Mouse (Mus musculus) spleen, postnatal 14 days (tissue): ENCODE measurements at regions not wholly inside any gene's neighbourhood (a gene's known extent, or its start where the extent isn't known, plus 50 kb on each side); places are given as distances from the start of the nearest gene placed in this dataset.
A peak's percentile ranks its signal among the peaks of the same experiment; 100 is the strongest.

Experiments used
- DNase-seq, 2 experiments: peaks; one replicate each; pipeline ENCODE4 v3.0.0; 2021 to 2022; ENCODE audit warnings: low spot score in 2 of 2

- DNase-seq, result no peak
These were observed 174.8 kb downstream of the Nfkbiz start for GRCm38 (mm10) chr16:55663946-55664345.

DNA sequence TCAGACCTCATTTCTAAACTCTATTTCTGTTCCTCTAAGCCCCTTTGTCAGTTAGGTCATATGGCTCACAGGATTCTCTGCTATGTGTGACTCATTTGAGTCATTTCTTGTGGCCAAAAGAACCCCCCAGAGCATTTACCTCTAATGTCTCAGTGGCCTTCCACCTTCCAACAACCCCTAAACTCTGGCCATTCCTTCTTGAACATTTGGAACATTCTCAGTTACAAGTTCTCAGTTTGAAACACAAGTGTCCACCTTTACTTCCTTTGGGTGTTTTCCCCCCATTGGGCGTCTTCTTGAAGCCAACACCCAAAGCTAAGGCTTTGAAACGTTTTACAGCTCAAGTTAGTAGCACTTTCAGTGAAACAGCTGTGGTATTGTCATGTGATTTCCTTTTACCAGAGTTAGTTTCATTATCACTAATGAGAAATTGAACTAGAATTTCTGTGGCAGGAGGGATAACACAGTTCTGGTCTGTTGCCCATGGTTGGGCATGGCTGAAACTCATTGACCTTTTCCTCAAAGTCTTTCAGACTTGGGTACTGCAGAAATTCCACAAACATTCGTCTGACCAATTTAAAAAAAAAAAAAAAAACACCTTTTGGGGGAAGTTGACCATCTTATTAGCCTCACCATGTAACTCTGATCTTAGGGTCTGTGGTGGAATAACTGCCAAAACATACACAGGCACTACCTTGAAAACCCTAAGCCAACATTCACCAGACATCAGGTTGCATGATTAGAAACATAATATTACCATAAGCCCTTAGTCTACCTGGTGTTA, 201.8 kb downstream of the Nfkbiz start:
- DNase-seq, result peak in 1 of 2 experiments; percentile 3

GRCm38 (mm10) chr16:55636224-55636623, 202.5 kb downstream of the Nfkbiz start:
- DNase-seq, result no peak

DNA sequence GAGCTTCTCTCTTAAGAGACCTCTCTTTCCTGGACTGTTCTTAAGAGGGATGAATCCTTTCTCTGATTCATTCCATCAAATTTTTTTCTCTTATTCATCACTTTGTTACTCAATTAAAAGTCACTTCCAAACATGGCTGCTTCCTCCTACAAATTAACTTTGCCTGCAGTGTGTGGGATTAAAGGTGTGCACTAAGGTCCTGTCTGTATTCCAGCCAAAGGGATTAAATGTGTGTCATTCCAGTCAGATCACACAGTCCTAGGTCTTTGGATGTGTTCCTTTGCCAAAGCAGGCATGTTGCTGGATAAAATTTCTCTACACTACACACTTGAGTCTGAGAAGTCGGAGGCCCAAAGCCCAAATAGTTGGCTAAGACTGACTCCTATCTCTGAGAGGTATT, 204.0 kb downstream of the Nfkbiz start:
- DNase-seq, result no peak

DNA sequence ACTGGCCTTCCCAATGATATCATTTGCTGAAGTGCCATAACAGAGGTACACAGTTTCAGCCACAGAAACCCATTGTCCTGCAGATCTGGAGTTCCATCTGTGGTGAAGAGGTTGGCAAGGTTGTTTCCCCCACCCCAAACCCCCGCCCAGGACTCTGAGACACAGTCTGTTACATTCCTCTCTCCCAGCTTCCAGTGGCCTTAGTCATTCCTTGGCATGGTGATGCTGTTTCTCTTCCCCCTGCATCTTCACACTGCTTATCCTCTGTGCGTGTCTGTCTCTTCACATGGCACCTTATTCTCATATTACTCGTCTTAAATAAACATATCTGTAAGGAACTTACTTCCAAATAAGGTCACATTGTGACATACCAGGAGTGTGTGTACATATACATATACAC, 206.5 kb downstream of the Nfkbiz start:
- DNase-seq, result no peak

DNA sequence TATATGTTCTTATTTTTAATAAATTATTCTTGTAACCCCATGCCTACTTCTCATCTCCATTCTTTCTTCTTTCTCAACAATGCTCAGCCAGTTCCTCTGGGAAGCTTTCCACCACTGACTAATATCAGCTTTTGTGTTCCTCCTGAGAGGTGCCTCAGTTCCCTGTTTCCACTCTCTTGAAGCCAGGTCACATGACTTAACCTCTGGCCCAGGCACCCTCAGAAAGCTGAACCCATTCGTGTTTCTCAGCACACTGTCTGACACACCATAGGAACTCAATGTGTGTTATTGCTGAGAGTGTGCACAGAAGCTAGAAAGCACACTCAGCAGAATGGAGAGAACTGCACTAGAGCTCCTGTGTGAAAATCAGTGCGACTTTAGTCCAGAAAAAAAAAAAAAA, 207.1 kb downstream of the Nfkbiz start:
- DNase-seq, result no peak

DNA sequence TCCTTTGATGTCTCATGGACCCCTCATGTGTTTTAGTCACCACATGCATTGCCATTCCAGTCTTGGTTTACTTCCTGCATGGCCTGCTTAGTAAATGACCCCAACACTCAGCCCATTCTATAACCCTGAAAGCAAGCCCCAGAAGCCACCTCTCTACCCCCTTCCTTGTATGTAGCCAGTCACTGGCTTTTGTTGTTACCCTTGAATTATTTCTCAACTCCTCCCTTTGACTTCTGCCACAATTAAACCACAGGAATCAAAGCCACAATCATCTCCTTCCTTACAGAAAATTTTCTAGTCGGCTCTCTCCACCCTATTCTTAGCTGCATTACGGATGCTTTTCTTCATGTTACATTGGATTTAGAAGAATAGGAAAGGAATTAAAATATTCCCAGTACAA, 207.7 kb downstream of the Nfkbiz start:
- DNase-seq, result no peak

- DNase-seq, result no peak
These were observed 211.2 kb downstream of the Nfkbiz start for GRCm38 (mm10) chr16:55627531-55627930.

DNA sequence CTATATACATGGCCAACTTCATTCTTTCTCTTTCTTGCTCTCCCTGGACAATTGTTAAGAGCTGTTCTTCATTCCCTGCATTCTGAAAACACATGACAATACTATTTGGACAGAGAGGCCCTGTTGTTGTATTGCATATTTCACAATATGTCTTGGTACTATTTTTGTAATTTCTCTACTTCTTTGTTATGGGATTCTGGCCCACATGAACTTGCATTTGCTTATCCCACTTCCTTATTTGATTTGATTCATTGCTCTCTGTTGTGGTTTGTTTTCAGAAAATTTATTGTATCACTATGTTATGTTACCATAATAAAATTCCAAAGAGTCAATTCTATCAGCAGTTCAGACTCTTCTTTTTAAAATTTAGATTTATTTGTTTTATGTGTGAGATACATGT, 215.3 kb downstream of the Nfkbiz start:
- DNase-seq, result no peak

DNA sequence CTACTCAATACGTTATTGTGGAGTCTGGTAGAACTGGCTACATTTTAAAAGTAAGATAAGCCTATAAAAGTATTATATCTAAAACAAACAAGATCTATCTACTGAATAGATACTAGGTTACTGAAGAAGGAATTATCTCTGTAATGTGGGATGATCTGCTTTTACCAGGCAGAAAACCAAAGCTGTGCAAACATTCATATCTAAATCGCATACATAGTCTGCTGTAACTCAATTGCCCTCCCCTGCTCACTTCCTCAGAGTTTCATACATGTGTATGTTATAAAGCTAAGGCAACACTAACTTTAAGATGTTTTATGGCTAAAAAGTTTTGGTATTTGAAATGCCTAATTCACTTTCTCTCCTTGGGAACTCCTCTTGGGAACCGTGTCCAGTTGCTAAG, 219.0 kb downstream of the Nfkbiz start:
- DNase-seq, result no peak

GRCm38 (mm10) chr16:55617958-55618357, 220.7 kb downstream of the Nfkbiz start:
- DNase-seq, result no peak

- no peak for DNase-seq
These were observed 221.2 kb downstream of the Nfkbiz start for GRCm38 (mm10) chr16:55617506-55617905.

DNA sequence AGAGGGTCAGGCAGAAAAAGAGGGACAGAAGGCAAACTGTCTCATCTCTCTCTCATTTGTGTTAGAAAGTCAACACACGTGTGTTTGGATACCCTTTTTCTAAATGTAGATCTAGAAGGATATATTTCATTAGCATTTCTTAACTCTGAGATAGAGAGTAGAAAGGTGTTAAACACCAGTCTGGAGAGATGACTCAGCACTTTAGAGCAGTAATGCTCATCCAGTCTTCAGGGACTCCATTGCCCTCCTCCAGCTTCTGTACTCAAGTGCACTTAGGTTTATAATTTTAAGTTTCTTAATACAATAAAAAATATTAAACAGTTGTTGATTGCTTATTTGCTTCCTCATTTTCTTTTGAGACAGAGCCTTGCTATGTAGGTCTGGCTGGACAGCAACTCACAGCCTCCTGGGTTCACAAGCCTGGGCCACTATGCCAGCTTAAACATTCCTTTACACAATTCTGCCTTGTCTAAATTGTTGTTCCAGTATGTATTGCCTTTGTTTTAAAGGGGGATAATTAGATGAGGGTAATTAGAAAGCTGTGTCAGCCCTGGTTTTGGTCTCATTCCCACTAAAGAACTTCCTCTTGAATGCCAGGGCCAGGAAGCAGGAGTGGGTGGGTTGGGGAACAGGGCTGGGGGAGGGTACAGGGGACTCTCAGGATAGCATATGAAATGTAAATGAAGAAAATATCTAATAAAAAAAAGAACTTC, 222.1 kb downstream of the Nfkbiz start:
- no peak for DNase-seq

DNA sequence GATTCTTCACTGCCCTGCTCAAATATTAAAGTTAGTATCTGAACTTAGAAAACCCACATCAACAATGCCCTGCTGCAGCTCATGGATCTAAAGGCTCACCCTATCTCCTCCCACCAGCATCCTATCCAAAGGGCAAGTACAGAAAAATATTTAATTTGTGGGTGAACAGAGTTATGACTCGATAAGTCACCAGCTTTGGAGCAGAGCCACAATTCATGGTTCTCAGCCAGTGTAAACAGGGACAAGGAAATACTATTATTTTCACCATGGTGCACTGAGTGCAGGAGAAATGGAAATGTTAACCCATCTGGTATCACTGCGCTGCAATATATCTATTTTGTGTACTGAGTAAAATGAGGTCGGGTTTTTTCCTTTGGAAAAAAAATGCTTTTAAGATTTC, 225.8 kb downstream of the Nfkbiz start:
- no peak for DNase-seq

GRCm38 (mm10) chr16:55612001-55612400, 226.7 kb downstream of the Nfkbiz start:
- DNase-seq, result no peak

GRCm38 (mm10) chr16:55611172-55611571, 227.5 kb downstream of the Nfkbiz start:
- no peak for DNase-seq

DNA sequence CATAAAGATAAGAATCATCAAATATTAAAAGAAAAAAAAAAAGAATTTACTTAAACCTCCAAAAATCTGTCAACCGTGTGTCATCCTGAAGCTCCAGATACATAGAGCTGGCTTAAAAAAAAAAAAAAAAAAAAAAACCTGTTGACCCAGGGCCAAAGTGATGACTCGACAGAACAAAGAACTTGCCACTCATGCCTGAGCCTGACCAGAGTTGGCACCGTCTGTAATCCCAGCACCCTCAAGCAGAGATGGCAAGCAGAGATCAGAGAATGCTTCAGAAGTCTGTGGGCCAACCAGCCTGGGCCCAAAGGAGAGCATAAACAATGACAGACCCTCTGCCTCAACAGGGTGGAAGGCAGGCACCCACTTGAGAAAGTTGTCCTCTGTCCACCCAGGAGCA, 230.3 kb downstream of the Nfkbiz start:
- DNase-seq, result no peak

GRCm38 (mm10) chr16:55606447-55607239, 232.1 kb downstream of the Nfkbiz start:
- DNase-seq, result no peak

GRCm38 (mm10) chr16:55603611-55604010, 235.1 kb downstream of the Nfkbiz start:
- no peak for DNase-seq

- no peak for DNase-seq
These were observed 249.2 kb downstream of the Nfkbiz start for GRCm38 (mm10) chr16:55589382-55589956.

GRCm38 (mm10) chr16:55587138-55587537, 251.6 kb downstream of the Nfkbiz start:
- no peak for DNase-seq

DNA sequence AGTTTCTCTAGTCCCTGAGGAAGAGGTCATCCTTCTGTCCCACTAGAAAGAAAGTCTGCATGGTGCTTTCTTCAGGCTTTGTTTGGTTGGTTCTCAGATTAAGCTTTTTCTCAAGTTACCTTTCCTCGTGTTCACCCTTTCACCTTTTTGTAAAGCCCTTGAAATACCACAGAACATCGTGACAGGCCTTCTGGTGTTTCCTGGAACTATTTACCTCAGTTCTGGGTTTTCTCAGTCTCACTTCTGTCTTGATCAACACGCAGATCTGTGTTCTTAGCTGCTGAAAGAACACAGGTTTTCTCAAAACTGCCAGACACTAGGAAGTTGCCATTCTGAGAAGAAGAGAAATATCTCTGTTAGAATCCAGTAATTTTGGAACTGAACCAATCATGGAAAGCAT, 255.8 kb downstream of the Nfkbiz start:
- no peak for DNase-seq
